Mouse (Mus musculus) megakaryocyte, embryonic 14.5 days (primary cell): ENCODE data around the gene Galnt10.

Experiments
- FLI1 ChIP-seq: IDR thresholded peaks from 2 replicates; pipeline ENCODE4 v1.6.1; 2012; ENCODE audit warnings: low read length, inconsistent platforms, mixed read lengths
- GATA1 ChIP-seq: IDR thresholded peaks from 3 replicates; pipeline ENCODE4 v1.6.1; 2012; ENCODE audit warnings: mixed read lengths, low read length, inconsistent platforms, borderline replicate concordance

- no peak for TF ChIP-seq FLI1
- TF ChIP-seq GATA1 = no peak
Observed at GRCm38 (mm10) chr11:57600113-57600512, 45.1 kb upstream of the Galnt10 start.
